Mouse (Mus musculus): ENCODE results near the gene Dtx2.

GRCm38 (mm10) chr5:136016014-136016876 is 21.6 kb downstream of the Dtx2 start:
- TF ChIP-seq CTCF (conservative IDR thresholded peaks at IDR 0.05; ENCODE audit: insufficient read depth, insufficient read length, low read depth, low read length), result no peak
- no peak for TF ChIP-seq POLR2A (IDR thresholded peaks at IDR 0.05; ENCODE audit: low read depth, low read length)

Measured in kidney, adult 2 months (tissue).